Mouse (Mus musculus) liver, embryonic 16.5 days (tissue): ENCODE data around the gene Abcd4. TPM values are rescaled to one million over a fixed set of nuclear protein-coding genes. Genes with fewer than 3 reads are reported as not detected.

Source experiments
- ATAC-seq: fragments of 200-750 bp; cut with Nextera tagmentation; 2 replicates; pipeline ENCODE4 v1.8.0; 2017; ENCODE audit warnings: low read depth, mild to moderate bottlenecking, moderate number of reproducible peaks, moderate library complexity
- H3K27ac ChIP-seq: fragments of 300-500 bp; sonication (generic); 2 replicates; pipeline ENCODE4 v1.5.1; 2014; ENCODE audit warnings: mild to moderate bottlenecking, low read length
- H3K27me3 ChIP-seq: fragments of 300-500 bp; sonication (generic); 2 replicates; pipeline ENCODE4 v1.6.1; 2014; ENCODE audit warnings: low read depth, low read length, mixed read lengths; ENCODE audit not compliant: control insufficient read depth, insufficient read depth
- H3K36me3 ChIP-seq: fragments of 300-500 bp; sonication (generic); 2 replicates; pipeline ENCODE4 v1.6.1; 2014; ENCODE audit warnings: mild to moderate bottlenecking; ENCODE audit not compliant: control insufficient read depth, insufficient read depth
- H3K4me1 ChIP-seq: fragments of 300-500 bp; sonication (generic); 2 replicates; pipeline ENCODE4 v1.6.1; 2014; ENCODE audit warnings: low read depth, low read length, mixed read lengths; ENCODE audit not compliant: control insufficient read depth
- H3K4me2 ChIP-seq: fragments of 300-500 bp; sonication (generic); 2 replicates; pipeline ENCODE4 v1.6.1; 2014; ENCODE audit warnings: low read depth, low read length, mixed read lengths
- H3K4me3 ChIP-seq: fragments of 300-500 bp; sonication (generic); 2 replicates; pipeline ENCODE4 v1.5.1; 2014; ENCODE audit warnings: low read depth, mild to moderate bottlenecking, low read length
- H3K9ac ChIP-seq: fragments of 300-500 bp; sonication (generic); 2 replicates; pipeline ENCODE4 v1.6.1; 2014; ENCODE audit warnings: low read depth, low read length
- H3K9me3 ChIP-seq: fragments of 300-500 bp; sonication (generic); replicated peaks from 2 replicates; pipeline ENCODE4 v1.6.1; 2016; ENCODE audit warnings: low read length; ENCODE audit not compliant: control insufficient read depth
- WGBS: fragments of 180-500 bp; shearing (Covaris S2); extraction: QIAGEN DNeasy Blood & Tissue Kit; methylation state at CpG from one replicate; pipeline ENCODE4 v1.1.7; 2014; ENCODE audit not compliant: insufficient replicate concordance; 5-methylcytosine and 5-hydroxymethylcytosine counted together
- polyA plus RNA-seq: library from polyadenylated mRNA; unstranded; fragments of >200 nt; fragmentation: Nextera tagmentation; extraction: Ambion mirVana; gene quantifications from 2 replicates; pipeline ENCODE4 v1.2.1, GENCODE M21; 2015

The Abcd4 gene
- polyA plus RNA-seq, 1 experiment from 2014 or later, result 4.6 TPM

DNA sequence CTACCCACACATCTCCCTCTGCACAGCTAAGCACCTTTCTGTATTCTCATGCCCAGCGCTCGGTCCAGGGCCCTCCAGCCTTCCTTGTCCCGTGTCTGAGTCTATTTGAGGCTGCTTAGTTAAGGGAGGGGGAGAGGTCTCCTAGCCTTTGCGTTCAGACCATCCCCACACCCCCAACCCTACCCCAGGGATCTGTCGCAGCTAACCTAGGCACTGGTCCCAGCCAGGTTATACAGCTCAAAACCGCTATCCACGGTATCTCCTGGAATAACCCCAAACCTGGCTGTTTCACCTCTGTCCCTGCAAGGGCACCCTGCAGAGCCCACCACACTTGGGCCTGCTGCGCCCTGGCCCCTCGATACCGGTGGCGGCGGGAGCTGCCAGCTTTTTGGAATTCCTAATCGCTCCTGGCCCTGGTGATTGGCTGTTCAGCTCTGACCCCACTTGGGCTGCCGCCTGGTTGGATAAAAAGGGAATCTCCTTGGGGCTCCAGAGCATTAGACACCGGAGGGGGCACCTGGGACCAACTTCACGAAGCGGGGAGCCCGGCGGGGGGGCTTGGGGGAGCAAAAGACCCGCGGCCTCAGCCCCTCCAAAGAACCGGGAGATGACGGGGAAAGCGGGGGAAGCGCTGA is 47.8 kb downstream of the Abcd4 start, which contains the start of gene Vsx2:
Gene Vsx2 (plus strand): TSS at position 427 of the 635 bp plus-strand sequence.
- no peak within 1 kb of the TSS for H3K4me2 ChIP-seq
- H3K9me3 ChIP-seq, result no peaks in the 10 kb centered on the region
- H3K4me1 ChIP-seq, result no peaks in the 10 kb centered on the region
- H3K36me3 ChIP-seq, result no peaks in the 10 kb centered on the region
- no peak within 1 kb of the TSS for H3K9ac ChIP-seq
- 5% methylated on average over 25 of the region's 25 CpGs for WGBS
- no peak within 1 kb of the TSS for H3K27ac ChIP-seq
- ATAC-seq, result no peak
- peaks cover 69% of the 10 kb centered on the region for H3K27me3 ChIP-seq
- no peak within 1 kb of the TSS for H3K4me3 ChIP-seq

DNA sequence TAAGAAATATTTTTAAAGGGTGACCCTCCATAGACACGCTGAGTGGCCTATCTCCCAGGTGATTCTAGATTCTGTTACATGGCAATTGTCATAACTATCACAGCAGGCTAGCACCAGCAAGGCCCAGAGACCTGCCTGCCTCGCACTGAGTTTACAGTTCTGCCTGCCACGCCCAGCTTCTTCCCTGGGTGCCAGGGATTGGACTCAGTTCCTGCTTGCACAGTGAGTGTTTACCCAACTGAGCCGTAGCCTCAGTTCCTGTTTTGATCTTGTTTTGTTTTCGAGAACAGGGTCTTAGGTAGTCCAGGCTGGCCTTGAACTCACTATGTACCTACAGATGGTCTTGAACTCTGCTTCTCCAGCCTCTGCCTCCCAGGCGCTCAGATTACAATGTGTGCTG is 49.6 kb downstream of the Abcd4 start:
- 42% methylated on average over 6 of the region's 6 CpGs for WGBS
- Histone ChIP-seq H3K9me3 (no peaks in the 10 kb centered on the region), H3K27me3 (peaks cover 56% of the 10 kb centered on the region)

DNA sequence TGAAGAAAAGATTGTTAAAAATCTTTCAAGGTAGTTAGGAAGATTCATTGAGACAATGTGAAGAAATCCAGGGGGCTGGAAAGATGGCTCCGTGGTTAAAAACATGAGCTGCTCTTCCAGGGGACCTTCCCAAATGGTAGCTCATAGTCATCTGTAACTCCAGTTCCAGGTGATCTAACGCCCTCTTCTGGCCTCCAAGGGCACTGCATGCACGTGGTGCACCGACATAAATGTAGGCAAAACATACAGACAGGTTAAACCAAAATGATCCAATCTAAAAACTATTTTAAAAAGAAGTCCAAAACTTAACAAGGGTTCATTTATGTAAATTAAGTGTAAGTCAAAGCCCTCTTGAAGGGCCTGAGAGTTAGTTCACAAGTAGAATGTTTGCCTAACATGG is 54.7 kb downstream of the Abcd4 start:
- Histone ChIP-seq H3K9me3 (no peaks in the 10 kb centered on the region), H3K27me3 (peaks cover 6% of the 10 kb centered on the region; the same call in 1 of the 2 replicates), H3K27ac (no peak overlapping the region), H3K36me3 (no peaks in the 10 kb centered on the region), H3K4me3 (no peak overlapping the region), H3K9ac (no peak overlapping the region), H3K4me1 (no peaks in the 10 kb centered on the region), H3K4me2 (no peak overlapping the region)
- WGBS, result 34% methylated on average over 4 of the region's 4 CpGs
- no peak for ATAC-seq

More for the DNA sequence above, 49.6 kb downstream of the Abcd4 start:
- Histone ChIP-seq H3K27ac (no peak overlapping the region), H3K4me1 (no peaks in the 10 kb centered on the region), H3K4me2 (no peak overlapping the region), H3K9ac (no peak overlapping the region), H3K4me3 (no peak overlapping the region), H3K36me3 (no peaks in the 10 kb centered on the region)
- ATAC-seq, result no peak

DNA sequence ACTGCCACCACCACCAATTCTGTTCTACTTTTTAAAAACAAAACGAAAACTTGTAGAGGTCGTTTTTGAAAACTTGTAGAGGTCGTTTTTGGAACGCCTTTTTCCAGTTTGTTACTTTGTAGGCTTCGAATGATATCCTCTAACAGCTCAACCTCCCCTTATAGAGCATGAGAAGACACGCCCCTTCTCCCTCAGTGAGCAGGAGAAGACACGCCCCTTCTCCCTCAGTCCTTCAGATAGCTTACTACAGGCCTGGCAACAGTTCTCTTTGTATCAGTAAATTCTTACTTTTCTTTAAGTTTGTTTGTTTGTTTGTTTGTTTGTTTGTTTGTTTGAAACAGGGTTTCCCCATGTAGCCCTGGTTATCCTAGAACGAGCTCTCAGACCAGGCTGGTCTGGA is 62.0 kb downstream of the Abcd4 start:
- 38% methylated on average over 8 of the region's 8 CpGs for WGBS
- H3K9me3 ChIP-seq, result no peaks in the 10 kb centered on the region
- no peaks in the 10 kb centered on the region for H3K4me1 ChIP-seq
- no peak for ATAC-seq
- no peak overlapping the region for H3K27ac ChIP-seq
- H3K27me3 ChIP-seq, result no peaks in the 10 kb centered on the region
- no peak overlapping the region for H3K4me3 ChIP-seq
- H3K9ac ChIP-seq, result no peak overlapping the region
- no peaks in the 10 kb centered on the region for H3K36me3 ChIP-seq
- H3K4me2 ChIP-seq, result no peak overlapping the region

Other genes with a start within 250 kb of the Abcd4 start
- 17.0 and 18.1 TPM in 2 replicates for gene Entpd5, start 208.4 kb downstream of the Abcd4 start, polyA plus RNA-seq
- gene Bbof1, start 208.3 kb downstream of the Abcd4 start, polyA plus RNA-seq, result 0.31 and 0.36 TPM in 2 replicates
- 11.7 and 11.9 TPM in 2 replicates for gene Rnf113a2, start 200.2 kb downstream of the Abcd4 start, polyA plus RNA-seq
- 49.3 and 55.5 TPM in 2 replicates for gene Aldh6a1, start 166.4 kb downstream of the Abcd4 start, polyA plus RNA-seq
- 10.7 and 11.8 TPM in 2 replicates for gene Lin52, start 166.0 kb downstream of the Abcd4 start, polyA plus RNA-seq
- gene Vsx2, start 47.7 kb downstream of the Abcd4 start, polyA plus RNA-seq, result not detected in 2 replicates
- gene Vrtn, start 23.6 kb upstream of the Abcd4 start, polyA plus RNA-seq, result not detected in 2 replicates
- gene Syndig1l, start 81.4 kb upstream of the Abcd4 start, polyA plus RNA-seq, result 0.08 and 0.09 TPM in 2 replicates
- gene Npc2, start 155.7 kb upstream of the Abcd4 start, polyA plus RNA-seq, result 26.9 and 27.9 TPM in 2 replicates
- 94.7 and 96.2 TPM in 2 replicates for gene Isca2, start 155.8 kb upstream of the Abcd4 start, polyA plus RNA-seq